Mouse (Mus musculus): ENCODE data around the gene Tmem145.
"Not testable (repeated sequence)": the region's sequence is repeated elsewhere in the genome, so short reads cannot be mapped to it uniquely, and the experiment has no call there.

Gene Tmem145

DNA sequence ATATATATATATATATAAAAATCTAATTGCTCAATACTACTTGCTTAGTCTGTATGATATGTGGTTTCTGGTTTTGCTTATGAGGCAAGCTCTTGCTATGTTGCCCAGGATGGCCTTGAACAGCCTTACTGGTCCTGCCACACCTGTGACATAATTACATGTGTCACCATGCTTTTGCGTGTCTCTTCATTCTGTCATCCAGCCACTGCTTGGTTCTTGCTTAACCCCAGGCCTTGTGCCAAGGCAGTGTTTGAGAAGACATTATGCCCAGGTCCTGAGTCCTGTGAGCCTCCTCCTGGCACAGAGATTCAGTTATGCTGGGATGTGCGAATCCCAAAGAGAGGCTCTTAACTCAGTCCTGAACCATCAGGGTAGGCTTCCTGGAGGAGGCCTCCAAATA lies 17.3 kb downstream of the Tmem145 start:
- DNase-seq = no peak

DNA sequence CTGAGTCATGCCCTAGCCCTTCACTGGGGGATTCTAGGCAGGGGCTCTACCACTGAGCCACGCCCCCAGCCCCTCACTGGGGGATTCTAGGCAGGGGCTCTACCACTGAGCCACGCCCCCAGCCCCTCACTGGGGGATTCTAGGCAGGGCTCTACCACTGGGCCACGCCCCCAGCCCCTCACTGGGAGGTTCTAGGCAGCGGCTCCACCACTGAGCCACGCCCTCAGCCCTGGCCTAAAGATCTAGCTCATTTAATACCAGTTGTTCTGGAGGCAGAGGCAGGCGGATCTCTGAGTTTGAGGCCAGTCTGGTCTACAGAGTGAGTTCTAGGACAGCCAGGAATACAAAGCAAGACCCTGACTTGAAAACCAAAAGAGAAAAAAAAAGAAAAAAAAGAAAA lies 19.5 kb downstream of the Tmem145 start:
- DNase-seq = not testable (repeated sequence)

DNA sequence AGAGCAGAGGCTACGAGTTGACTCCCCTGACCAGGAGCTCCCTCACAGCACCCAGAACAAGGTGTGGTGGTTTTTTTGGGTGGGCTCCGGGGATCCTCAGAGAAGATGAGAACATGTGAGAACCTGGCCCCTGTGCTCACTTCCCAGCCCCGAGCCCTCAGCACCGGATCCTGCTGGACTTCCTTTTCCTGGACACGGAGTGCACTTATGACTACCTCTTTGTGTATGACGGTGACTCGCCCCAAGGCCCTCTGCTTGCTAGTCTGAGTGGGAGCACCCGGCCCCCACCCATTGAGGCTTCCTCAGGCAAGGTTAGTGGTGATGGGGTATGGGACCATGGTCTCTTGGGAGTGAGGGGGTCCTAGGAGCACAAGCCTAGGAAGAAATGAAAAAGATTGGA lies 20.3 kb downstream of the Tmem145 start:
- no peak for DNase-seq

DNA sequence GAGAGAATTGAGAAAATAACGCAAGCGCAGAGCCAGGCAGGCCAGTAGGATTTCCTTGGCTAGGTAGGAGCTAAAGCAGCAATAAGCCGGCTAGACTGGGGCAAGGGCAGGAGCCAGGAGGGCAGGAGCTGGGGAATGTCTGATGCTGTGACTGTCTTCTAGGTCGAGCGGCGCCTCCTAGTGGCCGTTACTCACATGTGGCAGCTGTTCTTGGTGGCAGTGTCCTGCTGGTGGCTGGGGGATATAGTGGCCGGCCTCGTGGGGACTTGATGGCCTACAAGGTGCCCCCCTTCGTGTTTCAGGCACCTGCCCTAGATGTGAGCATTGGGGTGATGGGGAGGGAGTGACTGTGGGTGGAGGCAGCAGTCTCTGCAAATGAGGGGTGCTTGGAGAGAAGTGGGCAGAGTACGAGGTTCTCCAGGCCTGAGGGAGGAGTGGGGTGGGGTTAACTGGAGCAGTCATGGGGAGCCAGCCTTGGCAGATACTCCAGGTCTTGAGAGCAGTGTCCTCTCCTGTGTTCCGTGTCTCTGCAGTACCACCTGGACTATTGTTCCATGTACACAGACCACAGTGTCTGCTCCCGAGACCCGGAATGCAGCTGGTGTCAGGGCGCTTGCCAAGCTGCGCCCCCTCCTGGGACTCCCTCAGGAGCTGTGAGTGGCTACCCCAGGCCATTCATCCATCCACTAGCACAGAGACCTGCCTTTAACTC lies 27.8 kb downstream of the Tmem145 start:
- DNase-seq = peak; percentile 79

DNA sequence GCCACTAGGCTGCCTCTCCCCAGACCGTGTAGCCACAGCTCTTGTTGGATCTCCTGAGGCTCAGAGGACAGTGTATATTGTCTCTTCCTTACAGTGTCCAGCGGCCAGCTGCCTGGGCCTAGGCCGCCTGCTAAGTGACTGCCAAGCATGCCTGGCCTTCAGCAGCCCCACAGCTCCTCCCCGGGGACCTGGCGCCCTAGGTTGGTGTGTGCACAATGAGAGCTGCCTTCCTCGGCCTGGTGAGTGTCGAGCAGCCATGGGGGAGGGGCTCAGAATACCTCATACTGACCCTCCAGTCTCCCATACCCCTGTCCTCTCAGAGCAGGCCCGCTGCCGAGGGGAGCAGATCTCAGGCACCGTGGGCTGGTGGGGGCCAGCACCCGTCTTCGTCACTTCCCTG lies 28.6 kb downstream of the Tmem145 start:
- DNase-seq = no peak

DNA sequence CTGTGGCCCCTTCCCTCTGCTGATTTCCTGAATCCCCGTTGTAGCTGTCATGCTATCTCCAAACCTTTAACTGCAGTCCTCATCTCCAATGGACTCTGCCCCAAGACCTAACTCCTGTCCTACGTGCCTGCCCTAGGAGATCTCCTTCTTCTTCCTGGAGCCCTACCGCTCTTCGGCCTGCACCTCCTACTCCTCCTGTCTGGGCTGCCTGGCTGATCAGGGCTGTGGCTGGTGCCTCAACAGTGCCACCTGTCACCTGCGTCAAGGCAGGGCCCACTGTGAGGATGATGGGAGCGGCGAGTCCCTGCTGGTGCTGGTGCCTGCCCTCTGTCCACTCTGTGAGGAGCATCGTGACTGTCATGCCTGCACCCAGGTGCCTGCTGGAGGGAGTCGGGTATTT lies 33.4 kb downstream of the Tmem145 start:
- no peak for DNase-seq

DNA sequence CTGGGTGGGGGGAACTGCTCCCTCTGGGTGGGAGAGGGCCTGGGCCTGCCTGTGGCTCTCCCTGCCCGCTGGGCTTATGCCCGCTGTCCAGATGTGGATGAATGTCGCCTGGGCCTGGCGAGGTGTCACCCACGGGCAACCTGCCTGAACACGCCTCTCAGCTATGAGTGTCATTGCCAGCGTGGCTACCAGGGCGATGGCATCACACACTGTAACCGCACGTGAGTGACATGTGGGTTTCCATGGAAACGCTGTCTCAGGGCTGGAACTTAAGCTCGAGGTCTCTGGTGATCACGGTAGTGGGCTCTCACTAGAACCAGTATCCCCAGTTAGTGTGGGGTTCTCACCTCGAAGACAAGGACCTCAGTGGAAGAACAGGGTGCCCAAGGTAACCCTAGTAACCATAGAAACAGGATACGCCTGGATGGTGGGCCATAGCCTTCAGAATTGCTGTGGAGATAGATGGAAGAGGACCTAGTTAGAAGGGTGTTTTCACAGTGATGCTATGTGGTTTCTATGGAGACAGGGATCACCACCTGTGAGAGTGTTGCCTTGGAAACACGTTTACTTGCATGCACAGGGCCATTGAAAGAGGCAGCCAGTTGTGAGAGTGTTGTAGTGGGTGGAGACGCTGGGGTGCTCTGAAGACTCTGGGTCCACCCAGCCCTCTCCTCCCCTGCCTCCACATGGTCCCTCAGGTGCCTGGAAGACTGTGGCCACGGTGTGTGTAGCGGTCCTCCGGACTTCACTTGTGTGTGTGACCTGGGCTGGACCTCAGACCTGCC lies 35.3 kb downstream of the Tmem145 start:
- DNase-seq = no peak

DNA sequence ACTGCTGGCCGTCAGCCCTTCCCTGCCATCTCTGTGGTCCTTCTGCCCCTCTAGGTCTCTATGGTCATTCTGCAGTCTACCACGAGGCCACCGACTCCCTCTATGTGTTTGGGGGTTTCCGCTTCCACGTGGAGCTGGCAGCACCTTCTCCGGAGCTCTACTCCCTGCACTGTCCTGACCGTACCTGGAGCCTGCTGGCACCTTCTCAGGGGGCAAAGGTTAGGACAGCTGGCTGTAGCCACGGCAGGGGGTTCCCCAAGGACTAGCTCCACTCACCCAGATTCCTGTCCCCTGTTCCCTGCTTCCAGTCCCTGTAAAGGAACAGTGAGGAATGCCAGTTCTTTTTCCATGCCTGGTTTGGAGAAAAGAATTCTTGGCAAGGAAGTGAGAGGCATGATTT lies 43.0 kb downstream of the Tmem145 start:
- no peak for DNase-seq

DNA sequence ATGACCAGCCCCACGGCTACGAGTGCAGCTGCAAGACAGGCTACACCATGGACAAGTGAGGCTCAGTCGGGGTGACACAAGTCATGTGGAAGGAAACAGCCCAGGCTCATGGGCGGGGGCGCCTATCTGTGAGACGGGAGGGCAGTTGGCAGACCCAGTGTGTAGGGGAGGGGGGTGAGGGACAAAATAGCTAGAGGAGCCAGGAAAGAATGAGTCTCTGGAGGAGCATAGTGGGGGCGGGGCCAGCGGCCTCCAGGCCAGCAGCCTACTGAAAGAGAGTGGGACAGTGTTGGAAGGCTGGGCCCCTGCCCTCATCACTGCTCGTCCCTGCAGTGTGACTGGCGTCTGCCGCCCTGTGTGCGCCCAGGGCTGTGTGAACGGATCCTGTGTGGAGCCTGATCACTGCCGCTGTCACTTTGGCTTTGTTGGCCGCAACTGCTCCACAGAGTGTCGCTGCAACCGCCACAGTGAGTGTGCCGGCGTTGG lies 52.9 kb downstream of the Tmem145 start:
- DNase-seq = no peak

DNA sequence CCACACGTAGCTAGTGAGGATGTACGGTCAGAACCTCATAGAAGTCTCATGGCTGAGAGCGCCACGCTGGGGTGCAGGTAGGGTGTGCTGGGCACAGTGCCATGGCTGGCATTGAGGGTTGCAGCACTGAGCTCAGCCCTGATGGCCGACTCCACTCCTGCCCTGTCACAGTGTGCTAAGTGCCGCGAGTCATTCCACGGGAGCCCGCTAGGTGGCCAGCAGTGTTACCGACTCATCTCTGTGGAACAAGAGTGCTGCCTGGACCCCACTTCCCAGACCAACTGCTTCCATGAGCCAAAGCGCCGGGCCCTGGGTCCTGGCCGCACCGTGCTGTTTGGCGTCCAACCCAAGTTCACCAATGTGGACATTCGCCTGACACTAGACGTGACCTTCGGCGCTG lies 57.2 kb downstream of the Tmem145 start:
- peak; percentile 85 for DNase-seq

DNA sequence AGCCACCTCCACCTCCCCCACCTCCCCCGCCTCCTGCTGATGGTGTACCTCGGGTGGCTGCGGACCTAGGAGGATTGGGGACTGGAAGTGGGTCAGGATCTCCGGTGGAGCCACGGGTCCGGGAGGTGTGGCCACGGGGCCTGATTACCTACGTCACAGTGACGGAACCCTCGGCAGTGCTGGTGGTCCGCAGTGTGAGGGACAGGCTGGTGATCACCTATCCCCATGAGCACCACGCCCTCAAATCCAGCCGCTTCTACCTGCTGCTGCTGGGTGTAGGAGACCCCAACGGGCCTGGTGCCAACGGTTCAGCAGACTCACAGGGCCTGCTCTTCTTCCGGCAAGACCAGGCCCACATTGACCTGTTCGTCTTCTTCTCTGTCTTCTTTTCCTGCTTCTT lies 57.7 kb downstream of the Tmem145 start:
- DNase-seq = peak; percentile 37

Data from cerebellum, adult 9-10 months (tissue).